Mouse (Mus musculus) common myeloid progenitor, adult 5-6 weeks (primary cell): ENCODE results near the gene Slc25a20. TPM values are rescaled to one million over a fixed set of nuclear protein-coding genes. Genes with fewer than 3 reads are reported as not detected.

Experiments
- ATAC-seq: replicated peaks from 2 replicates; pipeline ENCODE4 v1.8.0; 2016; ENCODE audit warnings: low read depth, mild to moderate bottlenecking, moderate TSS enrichment, inconsistent platforms; ENCODE audit not compliant: poor library complexity, severe bottlenecking
- total RNA-seq: library from RNA; stranded (forward); fragments of 200-1000, 187-1606 nt; gene quantifications from 2 replicates; pipeline ENCODE4 v1.2.3, GENCODE M21; 2017

Slc25a20 gene
- total RNA-seq, 1 experiment from 2014 or later = 39.0 TPM

DNA sequence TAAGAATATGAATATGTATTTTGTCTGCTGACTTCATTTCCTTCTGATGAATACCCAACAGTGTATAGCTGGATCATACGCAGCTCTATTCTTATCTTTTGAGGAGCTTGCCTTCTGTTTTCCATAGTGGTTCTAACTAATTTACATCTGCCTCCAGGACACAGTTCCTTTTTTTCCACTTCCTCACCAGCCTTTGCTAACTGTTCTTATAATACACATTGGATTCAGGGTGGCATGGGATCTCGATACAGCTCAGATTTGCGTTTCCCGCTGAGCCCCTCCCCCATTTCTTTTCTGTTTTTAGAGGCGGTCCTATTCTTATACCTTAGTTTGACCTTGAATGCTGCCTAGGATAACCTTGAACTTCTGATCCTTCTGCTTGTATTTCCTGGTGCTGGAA, 64.2 kb downstream of the Slc25a20 start:
- ATAC-seq = no peak

DNA sequence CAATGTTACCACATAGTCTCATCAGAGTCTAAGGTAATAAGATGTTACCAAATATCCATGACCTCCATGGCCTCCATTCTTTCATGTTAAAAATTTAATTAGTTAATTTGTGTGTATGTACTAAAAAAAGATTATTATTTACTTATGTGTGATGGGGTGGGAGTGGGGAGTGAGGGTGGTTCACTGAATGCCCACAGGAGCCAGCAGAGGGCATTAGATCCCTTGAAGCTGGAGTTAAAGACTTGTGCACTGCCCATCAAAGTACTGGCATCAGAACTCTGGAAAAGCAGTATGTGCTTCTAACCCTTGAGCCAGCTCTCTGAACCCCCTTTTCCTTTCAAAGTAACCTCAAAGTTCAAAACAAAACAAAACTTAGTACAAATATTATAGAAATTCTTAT, 67.2 kb downstream of the Slc25a20 start:
- no peak for ATAC-seq

DNA sequence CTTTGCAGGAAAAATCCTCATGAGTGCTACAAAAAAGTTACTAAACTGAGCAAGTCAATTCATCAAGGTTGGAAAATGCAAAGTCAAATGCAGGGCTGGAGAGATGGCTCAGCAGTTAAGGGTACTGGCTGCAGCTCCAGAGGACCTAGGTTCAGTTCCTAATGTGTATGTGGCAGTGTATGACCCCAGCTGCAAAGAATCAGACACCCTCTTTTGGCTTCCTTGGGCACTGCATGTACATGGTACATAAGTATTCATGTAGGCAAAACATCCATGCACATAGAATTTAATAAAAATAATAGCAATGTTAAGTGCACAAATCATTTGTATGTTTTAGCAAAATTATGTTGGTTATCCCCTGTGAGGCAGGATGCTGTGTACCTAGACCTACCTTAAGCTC, 70.6 kb downstream of the Slc25a20 start:
- 0 out of 2 replicates have a peak, but pooled peaks have one; percentile 47 for ATAC-seq

Other genes starting within 250 kb of the Slc25a20 start
- 0.59 and 1.4 TPM in 2 replicates for gene Ccdc36, start 233.6 kb upstream of the Slc25a20 start, total RNA-seq
- gene BC048562, start 225.6 kb upstream of the Slc25a20 start, total RNA-seq = not detected in 2 replicates
- 11.0 and 15.4 TPM in 2 replicates for gene Ccdc71, start 201.6 kb upstream of the Slc25a20 start, total RNA-seq
- 6.8 and 8.2 TPM in 2 replicates for gene Klhdc8b, start 200.5 kb upstream of the Slc25a20 start, total RNA-seq
- gene Lamb2, start 182.4 kb upstream of the Slc25a20 start, total RNA-seq = 0.15 and 0.37 TPM in 2 replicates
- 54.3 and 63.1 TPM in 2 replicates for gene Usp19, start 171.5 kb upstream of the Slc25a20 start, total RNA-seq
- gene Qars, start 154.4 kb upstream of the Slc25a20 start, total RNA-seq = 149 and 207 TPM in 2 replicates
- 131 and 150 TPM in 2 replicates for gene Qrich1, start 145.3 kb upstream of the Slc25a20 start, total RNA-seq
- 317 and 371 TPM in 2 replicates for gene Impdh2, start 101.8 kb upstream of the Slc25a20 start, total RNA-seq
- 9.8 and 18.9 TPM in 2 replicates for gene Ndufaf3, start 94.7 kb upstream of the Slc25a20 start, total RNA-seq
- gene Dalrd3, start 92.2 kb upstream of the Slc25a20 start, total RNA-seq = 37.7 and 38.8 TPM in 2 replicates
- 22.0 and 29.5 TPM in 2 replicates for gene Wdr6, start 83.3 kb upstream of the Slc25a20 start, total RNA-seq
- 0.39 and 1.1 TPM in 2 replicates for gene P4htm, start 64.4 kb upstream of the Slc25a20 start, total RNA-seq
- 50.6 and 57.8 TPM in 2 replicates for gene Arih2, start 12.7 kb upstream of the Slc25a20 start, total RNA-seq
- gene Prkar2a, start 27.2 kb downstream of the Slc25a20 start, total RNA-seq = 20.1 and 28.1 TPM in 2 replicates
- gene Ip6k2, start 121.7 kb downstream of the Slc25a20 start, total RNA-seq = 52.2 and 57.5 TPM in 2 replicates
- 1.6 and 6.1 TPM in 2 replicates for gene Nckipsd, start 146.3 kb downstream of the Slc25a20 start, total RNA-seq
- 0.10 and 0.23 TPM in 2 replicates for gene Celsr3, start 164.2 kb downstream of the Slc25a20 start, total RNA-seq
- 1.3 and 1.8 TPM in 2 replicates for gene Slc26a6, start 191.2 kb downstream of the Slc25a20 start, total RNA-seq